Mouse (Mus musculus): ENCODE results near the gene Tmem132d. TPM values are rescaled to one million over a fixed set of nuclear protein-coding genes. Genes with fewer than 3 reads are reported as not detected.
"Not testable (repeated sequence)": the region's sequence is repeated elsewhere in the genome, so short reads cannot be mapped to it uniquely, and the experiment has no call there.

The Tmem132d gene
- total RNA-seq, 2 experiments from 2014 or later: 0.14 to 0.22 TPM

DNA sequence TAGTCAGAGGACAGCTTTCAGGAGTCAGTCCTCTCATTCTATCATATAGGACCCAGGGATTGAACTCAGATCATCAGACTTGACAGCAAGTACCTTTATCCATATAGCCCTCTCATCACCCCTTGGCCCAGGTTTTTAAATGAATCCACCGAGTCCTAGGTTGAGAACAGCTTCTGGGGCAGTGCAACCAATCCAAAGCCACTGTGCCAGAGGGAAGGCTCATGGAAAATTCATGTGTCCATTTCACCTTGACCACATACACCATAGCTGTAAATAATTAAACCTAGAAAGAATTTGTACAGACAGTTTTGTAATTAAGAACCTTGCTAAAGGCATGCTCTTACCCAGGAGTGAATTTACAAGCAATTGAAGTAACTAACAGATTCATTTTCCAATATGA lies 580.6 kb downstream of the Tmem132d start:
- intact Hi-C loops (cut with DNase I): no loop called here
- DNase-seq: no peak

DNA sequence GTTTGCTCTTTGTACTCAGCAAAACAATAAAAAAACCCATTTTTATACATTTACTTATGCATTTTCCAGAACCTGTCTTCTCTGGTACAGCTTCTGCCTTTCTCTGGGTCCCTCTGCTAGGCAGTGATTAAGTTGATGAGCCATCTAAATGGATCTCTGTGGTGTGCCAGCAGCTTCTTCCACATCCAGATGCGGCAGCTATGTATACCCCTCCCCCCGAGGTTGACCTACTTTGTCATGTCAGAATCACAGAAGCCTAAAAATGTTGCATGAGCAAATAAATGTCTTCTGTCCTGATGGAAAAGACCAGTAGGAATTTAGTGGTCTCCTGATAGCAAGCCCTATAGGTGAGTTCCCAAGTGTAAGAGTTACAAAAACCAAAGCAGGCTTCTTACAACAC lies 601.1 kb downstream of the Tmem132d start:
- intact Hi-C loops (cut with DNase I): no loop called here

DNA sequence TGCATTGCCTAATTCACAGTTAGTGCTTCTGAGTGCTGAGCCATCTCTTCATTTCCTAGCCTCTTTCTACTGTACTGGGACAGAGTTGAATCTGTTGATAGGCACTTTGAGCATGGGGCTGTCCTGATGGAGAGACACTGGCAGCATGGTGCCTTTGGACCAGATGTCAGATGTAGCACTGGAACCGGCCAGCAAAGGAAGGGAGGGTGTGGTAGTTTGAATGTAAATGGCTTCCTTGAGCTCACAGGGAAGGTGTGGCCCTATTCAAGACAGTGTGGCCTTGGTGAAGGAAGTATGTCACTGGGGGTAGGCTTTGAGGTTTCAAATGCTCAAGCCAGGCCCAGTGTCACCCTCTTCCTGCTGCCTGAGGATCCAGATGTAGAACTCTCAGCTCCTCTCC lies 602.0 kb downstream of the Tmem132d start:
- intact Hi-C loops (cut with DNase I): no loop called here
- no peak for DNase-seq

More for the DNA sequence above, 601.1 kb downstream of the Tmem132d start:
- DNase-seq: no peak

DNA sequence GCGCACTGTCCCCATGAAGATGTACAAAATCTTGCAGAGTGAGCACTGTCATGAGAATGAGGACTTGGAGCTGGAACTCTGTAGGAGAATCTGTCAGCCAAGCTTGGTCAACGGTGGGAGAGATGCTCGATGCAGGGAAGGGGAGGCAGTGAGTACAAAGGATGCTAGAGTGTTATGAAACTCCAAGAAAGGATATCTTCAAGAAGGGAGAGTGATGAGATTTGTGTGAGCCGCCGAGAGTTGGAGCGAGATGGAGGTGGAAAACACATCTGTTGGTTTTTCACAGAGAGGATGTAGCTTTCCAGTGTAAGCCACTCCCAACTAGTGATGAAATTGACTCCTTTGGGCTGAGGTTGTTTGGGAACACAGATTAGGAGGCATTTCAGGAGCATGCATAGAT lies 604.1 kb downstream of the Tmem132d start:
- intact Hi-C loops (cut with DNase I): no loop called here
- no peak for DNase-seq

DNA sequence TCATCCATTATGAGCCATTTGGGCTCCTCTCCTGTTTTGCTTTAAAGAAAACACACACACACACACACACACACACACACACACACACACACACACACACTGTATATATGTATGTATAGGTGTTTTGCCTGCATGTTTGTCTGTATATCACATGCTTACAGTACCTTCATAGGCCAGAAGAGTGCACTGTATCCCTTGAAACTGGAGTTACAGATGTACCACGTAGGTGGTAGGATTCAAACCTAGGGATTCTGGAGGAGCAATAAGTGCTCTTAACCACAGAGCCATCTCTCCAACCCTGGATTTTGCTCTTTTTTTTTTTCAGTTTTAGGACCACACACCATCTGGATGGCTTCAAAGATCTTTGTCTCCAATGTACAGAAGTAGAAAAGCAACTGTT lies 610.9 kb downstream of the Tmem132d start:
- DNase-seq: no peak
- intact Hi-C loops (cut with DNase I): no loop called here

DNA sequence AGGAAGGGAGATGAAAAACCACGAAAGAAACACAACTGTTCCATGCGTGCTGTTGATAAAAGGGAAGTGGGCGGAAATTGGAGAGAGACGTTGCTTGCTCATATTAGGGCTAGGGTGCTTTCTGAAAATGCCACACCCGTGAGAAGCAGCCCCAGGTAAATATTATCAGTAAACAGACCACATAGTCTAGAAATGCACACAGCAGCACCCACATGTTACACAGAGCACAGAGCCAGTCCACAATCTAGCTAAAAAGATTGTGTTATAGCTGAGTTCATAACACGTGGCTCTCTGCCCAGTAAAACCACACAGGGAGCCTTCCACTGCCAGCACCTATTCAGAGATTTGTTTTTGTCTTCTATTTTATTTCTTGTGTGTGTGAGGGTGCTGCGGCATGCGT lies 617.6 kb downstream of the Tmem132d start:
- intact Hi-C loops (cut with DNase I): no loop called here
- DNase-seq: no peak

DNA sequence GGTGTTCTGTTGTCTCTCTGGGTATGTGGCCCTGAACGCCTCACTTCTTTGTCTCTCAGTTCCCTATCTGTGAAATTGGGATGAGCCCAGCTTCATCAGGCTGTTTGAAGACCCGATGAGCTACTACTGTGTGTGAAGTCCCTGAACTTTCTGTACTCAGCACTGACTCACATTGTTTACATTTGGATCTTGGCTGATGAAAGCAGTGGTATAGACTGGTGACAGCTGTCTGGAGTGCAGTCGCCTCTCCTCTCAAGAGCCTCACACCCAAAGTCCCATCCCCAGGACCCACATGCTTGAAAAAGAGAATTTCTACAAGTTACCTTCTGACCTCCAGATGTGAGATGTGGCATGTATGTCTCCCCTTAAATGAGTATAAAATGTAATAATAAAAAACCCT lies 625.5 kb downstream of the Tmem132d start:
- intact Hi-C loops (cut with DNase I): no loop called here
- no peak for DNase-seq

DNA sequence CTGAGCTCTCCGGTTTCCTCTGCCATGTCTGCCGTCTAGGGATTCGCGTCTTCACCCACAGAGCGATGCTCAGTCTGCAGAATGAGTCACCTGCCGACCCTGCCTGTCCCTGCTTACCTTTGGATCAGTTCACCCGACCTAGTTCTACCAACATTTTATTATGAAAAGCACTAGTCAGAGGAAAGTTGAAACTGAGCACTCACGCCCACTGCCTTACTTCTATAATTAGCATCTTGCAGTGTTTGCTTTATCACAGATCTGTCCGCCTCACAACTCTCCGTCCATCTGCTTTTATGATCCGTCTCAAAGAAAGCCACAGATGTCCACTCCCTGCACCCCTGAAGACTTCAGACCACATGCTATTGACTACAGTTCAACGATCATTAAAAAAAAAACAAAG lies 626.0 kb downstream of the Tmem132d start:
- no peak for DNase-seq
- intact Hi-C loops (cut with DNase I): no loop called here

DNA sequence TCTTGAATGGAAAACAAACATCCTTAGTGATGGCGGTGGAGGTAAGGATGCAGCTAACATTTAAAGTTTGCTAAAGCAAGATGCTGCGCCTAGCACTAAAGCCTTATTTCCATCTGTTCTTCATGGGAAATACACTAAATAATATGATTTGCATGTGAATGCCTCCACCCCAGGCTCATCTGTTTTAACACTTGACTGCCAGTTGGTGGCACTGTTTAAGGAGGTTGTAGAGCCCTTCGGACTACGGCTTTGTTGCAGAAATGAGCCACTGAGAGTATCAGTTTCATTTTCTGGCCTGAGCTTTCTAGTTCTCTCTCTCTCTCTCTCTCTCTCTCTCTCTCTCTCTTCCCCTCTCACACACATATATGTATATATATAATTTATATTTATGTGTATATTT lies 632.0 kb downstream of the Tmem132d start:
- DNase-seq: no peak
- intact Hi-C loops (cut with DNase I): no loop called here

DNA sequence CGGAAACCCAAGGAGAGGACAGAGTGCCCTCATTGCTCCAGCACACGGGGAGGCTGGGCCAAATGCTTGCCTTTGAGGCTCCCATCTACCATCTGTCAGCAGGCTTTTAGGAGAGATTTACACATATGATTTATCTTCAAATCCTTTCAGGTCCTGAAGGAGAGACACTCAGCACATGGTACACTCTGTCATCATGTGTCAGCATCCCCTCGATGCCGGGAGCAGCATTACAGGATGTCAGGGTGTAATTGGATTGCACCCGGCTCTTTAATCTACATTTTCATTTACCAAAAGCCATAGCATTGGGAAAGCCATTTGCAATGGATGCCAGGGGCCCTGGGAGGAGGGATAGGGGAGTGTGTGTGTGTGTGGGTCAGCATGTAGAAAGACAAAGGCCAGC lies 651.7 kb downstream of the Tmem132d start:
- intact Hi-C loops (cut with DNase I): no loop called here

DNA sequence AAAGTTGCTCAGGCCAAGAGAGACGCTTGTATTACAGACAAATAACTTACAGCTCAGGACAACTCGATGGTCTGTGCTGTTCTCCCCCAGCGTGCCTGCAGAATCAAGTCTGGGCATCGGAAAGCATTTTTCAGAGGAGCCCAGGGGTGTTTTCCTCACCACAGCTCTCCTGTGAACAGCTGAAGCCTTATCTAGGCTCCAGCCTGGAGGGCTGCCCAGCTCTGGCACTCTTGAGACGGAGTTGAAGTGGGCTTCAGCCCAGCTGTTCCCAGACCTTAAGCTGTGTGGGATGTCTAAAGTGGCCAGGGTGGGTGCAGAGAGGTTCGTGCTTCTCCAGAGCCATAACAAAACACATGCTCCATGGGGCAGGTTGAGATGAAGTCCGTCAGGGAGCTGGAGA lies 657.1 kb downstream of the Tmem132d start:
- no peak for DNase-seq
- intact Hi-C loops (cut with DNase I): no loop called here

More for the DNA sequence above, 651.7 kb downstream of the Tmem132d start:
- no peak for DNase-seq

DNA sequence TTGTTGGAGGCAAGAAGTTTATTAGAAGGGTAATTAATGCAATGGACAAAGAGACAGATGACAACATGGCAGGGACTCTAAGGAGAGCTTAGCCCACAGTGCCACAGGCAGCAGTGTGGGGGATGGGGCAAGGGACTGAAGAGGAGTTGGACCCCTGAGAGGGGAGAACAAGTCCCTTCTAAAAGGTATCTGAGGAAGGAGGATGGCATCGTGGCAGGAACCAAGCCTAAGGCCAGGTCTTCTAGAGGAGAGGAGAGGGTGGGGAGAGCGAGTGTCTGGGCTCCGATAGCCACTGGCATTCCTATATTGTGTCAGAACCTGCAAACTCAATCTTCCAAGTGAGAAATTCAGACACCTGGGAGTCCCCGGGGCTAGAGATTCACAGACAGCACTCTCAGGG lies 674.3 kb downstream of the Tmem132d start:
- DNase-seq: no peak
- intact Hi-C loops (cut with DNase I): no loop called here

DNA sequence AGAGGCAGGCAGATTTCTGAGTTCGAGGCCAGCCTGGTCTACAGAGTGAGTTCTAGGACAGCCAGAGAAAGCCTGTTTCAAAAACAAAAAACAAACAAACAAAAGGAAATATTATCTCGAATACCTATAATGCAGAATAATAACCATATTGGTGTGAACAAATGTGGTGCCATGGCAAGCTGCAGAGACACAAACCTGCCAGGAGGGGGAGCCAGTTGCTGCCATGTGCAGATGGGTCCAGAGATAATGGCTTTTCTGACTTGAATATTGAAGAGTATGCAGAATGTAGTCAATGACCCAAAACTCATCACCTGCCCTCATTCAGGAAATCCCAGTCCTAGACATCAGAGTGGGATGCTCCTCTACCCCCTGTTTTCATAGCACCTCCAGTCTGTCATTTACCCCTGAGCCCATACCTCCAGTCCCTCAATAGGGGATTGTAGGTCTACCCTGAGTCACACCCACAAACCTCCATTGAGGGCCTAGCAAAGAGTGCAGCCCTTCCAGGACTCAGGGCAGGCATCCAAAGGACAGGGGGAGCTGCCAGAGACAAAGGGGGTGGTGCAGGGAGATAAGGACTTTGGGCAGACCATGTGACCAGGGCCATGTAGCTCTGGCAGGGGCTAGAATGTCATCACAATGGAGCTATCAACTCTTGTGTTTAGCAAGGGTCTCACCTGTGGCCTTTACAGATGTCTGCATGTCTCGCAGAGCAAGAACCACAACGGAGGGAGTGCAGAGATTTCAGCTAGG lies 676.0 kb downstream of the Tmem132d start:
- intact Hi-C loops (cut with DNase I): no loop called here
- no peak for DNase-seq

DNA sequence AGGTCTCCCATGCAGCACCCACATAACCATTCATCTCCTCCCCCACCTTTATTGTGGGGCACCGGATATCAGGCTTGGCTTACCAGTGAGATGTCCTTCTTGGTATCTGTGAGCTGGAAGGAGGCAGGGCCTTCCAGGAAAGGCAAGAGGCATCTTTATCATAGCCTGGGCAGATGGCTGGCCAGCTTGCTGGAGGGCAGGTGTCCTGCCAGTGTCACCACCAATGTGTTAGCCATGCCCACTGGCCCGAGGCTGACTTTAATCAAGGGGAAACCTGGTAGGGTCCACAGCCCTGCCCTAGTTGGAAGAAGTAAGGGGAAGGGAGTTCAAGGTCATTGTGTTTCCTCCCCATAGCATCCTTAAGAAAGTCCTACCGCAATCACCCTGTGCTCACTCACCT lies 676.9 kb downstream of the Tmem132d start:
- intact Hi-C loops (cut with DNase I): no loop called here
- DNase-seq: no peak

DNA sequence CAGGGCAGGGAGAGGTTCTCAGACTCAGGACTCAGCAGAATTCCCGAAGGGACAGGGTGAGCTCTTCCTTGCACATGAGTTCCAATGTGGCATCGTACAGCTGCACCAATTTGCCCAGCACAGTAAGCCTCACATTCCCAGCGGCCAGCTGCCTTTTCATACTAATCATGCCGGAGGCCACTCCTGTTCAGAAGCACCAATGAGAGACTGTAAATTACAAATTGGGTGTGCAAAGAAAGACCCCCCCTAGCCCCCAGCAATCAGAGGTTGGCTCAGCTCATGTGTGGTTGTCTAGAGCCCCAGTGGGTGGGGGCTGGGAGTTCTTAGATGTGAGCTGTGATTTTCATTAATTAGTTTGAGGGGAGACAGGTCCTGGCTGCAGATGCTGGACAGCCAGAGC lies 677.3 kb downstream of the Tmem132d start:
- intact Hi-C loops (cut with DNase I): no loop called here
- no peak for DNase-seq

DNA sequence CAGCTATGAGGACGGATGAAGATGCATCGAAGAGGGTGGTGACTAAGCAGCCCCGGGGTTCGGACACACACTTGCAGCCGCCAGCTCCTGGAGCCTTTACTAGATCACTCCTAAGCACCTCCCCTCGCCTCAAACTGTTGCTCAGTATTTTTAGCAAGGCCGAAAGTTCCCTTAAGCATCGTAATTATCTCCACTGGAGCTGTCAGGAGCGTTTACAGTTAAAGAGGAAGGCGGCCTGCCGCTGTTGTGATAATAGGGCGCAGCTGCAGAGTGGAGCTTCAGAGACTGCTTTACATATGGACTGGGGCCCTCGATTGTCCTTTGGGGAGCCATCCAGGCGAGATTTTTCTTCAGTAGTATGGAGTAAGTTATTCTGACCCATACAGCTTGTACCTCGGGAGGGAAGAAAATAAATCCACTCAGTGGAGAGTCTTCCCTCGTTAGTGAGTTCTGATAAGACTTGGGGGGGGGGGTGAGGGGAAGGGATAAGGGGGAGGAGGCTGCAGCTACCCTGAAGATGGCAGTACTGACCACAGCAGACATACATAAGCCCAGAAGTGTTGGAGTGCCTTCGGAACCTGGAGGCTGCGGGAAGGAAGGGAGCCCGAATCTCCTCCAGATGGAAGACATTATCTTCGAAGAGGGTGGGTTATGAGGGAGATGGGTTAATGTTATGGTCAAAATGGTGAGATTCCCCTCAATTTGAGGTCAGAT lies 681.5 kb downstream of the Tmem132d start:
- intact Hi-C loops (cut with DNase I): no loop called here
- no peak for DNase-seq

DNA sequence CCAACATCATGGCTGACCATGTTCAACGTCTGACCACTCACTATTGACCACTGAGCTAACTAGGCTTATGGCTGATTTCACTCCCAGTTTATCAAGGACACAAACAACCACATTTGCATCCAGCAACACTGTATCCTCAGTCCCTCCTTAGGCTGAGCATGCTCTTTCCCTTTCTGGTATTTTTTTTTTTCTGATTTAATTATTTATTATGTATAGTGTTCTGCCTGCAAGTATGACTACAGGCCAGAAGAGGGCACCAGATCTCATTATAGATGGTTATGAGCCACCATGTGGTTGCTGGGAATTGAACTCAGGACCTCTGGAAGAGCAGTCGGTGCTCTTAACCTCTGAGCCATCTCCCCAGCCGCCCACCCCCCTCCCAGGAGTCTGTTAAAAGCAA lies 683.3 kb downstream of the Tmem132d start:
- intact Hi-C loops (cut with DNase I); DNase-seq: not testable (repeated sequence)

DNA sequence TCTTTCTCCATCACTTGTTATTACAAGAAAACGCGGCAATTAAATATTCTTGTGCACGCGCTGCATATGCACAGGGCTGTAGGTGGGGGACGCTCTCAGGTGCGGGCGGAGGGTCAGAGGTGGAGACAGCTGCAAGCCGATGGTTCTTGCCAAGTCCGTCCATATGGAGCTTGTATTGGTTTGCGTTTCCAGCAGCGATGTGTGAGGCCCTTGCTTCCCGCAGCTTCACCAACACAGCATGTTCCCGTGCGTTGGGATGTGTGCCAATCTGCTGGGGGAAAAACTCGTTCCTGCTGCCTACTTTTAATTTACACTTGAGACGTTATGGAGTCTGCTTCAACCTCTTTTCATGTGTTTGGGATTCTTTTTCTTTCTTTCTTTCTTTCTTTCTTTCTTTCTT lies 691.5 kb downstream of the Tmem132d start:
- intact Hi-C loops (cut with DNase I): no loop called here
- no peak for DNase-seq
